Mouse (Mus musculus): ENCODE data around the gene Ssh2. TPM values are rescaled to one million over a fixed set of nuclear protein-coding genes. Genes with fewer than 3 reads are reported as not detected.
"Not testable (repeated sequence)": the region's sequence is repeated elsewhere in the genome, so short reads cannot be mapped to it uniquely, and the experiment has no call there.

Gene Ssh2
- polyA plus RNA-seq, 1 experiment from 2014 or later, result 13.8 TPM

GRCm38 (mm10) chr11:77371696-77372095, 155.6 kb downstream of the Ssh2 start:
- H3K9me3 ChIP-seq (ENCODE audit: control insufficient read depth, low read length), result no peaks in the 10 kb centered on the region
- no peaks in the 10 kb centered on the region for H3K27me3 ChIP-seq (replicated peaks; ENCODE audit: control insufficient read depth, insufficient read depth, low read length)
- no peak overlapping the region for H3K27ac ChIP-seq (ENCODE audit: low read depth, low read length)
- no peaks in the 10 kb centered on the region for H3K36me3 ChIP-seq (ENCODE audit: control insufficient read depth, insufficient read depth, low read length)
- H3K4me1 ChIP-seq (ENCODE audit: control insufficient read depth, insufficient read depth, low read depth, low read length), result no peaks in the 10 kb centered on the region; the same call in 1 of the 2 replicates
- H3K9ac ChIP-seq (ENCODE audit: low read depth, low read length), result no peak overlapping the region
- ATAC-seq, result no peak
- H3K4me2 ChIP-seq (ENCODE audit: low read length), result no peak overlapping the region
- H3K4me3 ChIP-seq (ENCODE audit: low read length), result no peak overlapping the region

- H3K4me1 ChIP-seq (ENCODE audit: control insufficient read depth, insufficient read depth, low read depth, low read length), result no peaks in the 10 kb centered on the region; the same call in 1 of the 2 replicates
- no peak overlapping the region for H3K4me2 ChIP-seq (ENCODE audit: low read length)
- H3K4me3 ChIP-seq (ENCODE audit: low read length), result no peak overlapping the region
- H3K9me3 ChIP-seq (ENCODE audit: control insufficient read depth, low read length), result no peaks in the 10 kb centered on the region
- H3K27me3 ChIP-seq (replicated peaks; ENCODE audit: control insufficient read depth, insufficient read depth, low read length), result no peaks in the 10 kb centered on the region
- ATAC-seq, result no peak
- H3K9ac ChIP-seq (ENCODE audit: low read depth, low read length), result no peak overlapping the region
- WGBS, result 68% methylated on average over 8 of the region's 8 CpGs
- no peak overlapping the region for H3K27ac ChIP-seq (ENCODE audit: low read depth, low read length)
- no peaks in the 10 kb centered on the region for H3K36me3 ChIP-seq (ENCODE audit: control insufficient read depth, insufficient read depth, low read length)
These were observed 156.3 kb downstream of the Ssh2 start for GRCm38 (mm10) chr11:77372196-77372904.

- Histone ChIP-seq H3K9me3 (ENCODE audit: control insufficient read depth, low read length) (no peaks in the 10 kb centered on the region), H3K27me3 (replicated peaks; ENCODE audit: control insufficient read depth, insufficient read depth, low read length) (no peaks in the 10 kb centered on the region), H3K4me3 (ENCODE audit: low read length) (no peak overlapping the region), H3K27ac (ENCODE audit: low read depth, low read length) (no peak overlapping the region), H3K36me3 (ENCODE audit: control insufficient read depth, insufficient read depth, low read length) (no peaks in the 10 kb centered on the region), H3K4me1 (ENCODE audit: control insufficient read depth, insufficient read depth, low read depth, low read length) (no peaks in the 10 kb centered on the region), H3K9ac (ENCODE audit: low read depth, low read length) (no peak overlapping the region), H3K4me2 (ENCODE audit: low read length) (no peak overlapping the region)
- 97% methylated on average over 2 of the region's 2 CpGs for WGBS
- ATAC-seq, result no peak
These were observed 162.5 kb downstream of the Ssh2 start for GRCm38 (mm10) chr11:77378622-77379021.

- no peak overlapping the region for H3K4me3 ChIP-seq (ENCODE audit: low read length)
- no peaks in the 10 kb centered on the region for H3K9me3 ChIP-seq (ENCODE audit: control insufficient read depth, low read length)
- no peaks in the 10 kb centered on the region for H3K4me1 ChIP-seq (ENCODE audit: control insufficient read depth, insufficient read depth, low read depth, low read length)
- no peaks in the 10 kb centered on the region for H3K36me3 ChIP-seq (ENCODE audit: control insufficient read depth, insufficient read depth, low read length)
- H3K27me3 ChIP-seq (replicated peaks; ENCODE audit: control insufficient read depth, insufficient read depth, low read length), result no peaks in the 10 kb centered on the region
- 87% methylated on average over 3 of the region's 3 CpGs for WGBS
- H3K9ac ChIP-seq (ENCODE audit: low read depth, low read length), result no peak overlapping the region
- no peak for ATAC-seq
- H3K4me2 ChIP-seq (ENCODE audit: low read length), result no peak overlapping the region
- H3K27ac ChIP-seq (ENCODE audit: low read depth, low read length), result no peak overlapping the region
These were observed 165.1 kb downstream of the Ssh2 start for GRCm38 (mm10) chr11:77381174-77381573.

- Histone ChIP-seq H3K27me3 (replicated peaks; ENCODE audit: control insufficient read depth, insufficient read depth, low read length) (no peaks in the 10 kb centered on the region), H3K4me1 (ENCODE audit: control insufficient read depth, insufficient read depth, low read depth, low read length) (no peaks in the 10 kb centered on the region), H3K36me3 (ENCODE audit: control insufficient read depth, insufficient read depth, low read length) (no peaks in the 10 kb centered on the region), H3K9ac (ENCODE audit: low read depth, low read length) (no peak overlapping the region), H3K27ac (ENCODE audit: low read depth, low read length) (no peak overlapping the region), H3K4me2 (ENCODE audit: low read length) (no peak overlapping the region), H3K4me3 (ENCODE audit: low read length) (no peak overlapping the region), H3K9me3 (ENCODE audit: control insufficient read depth, low read length) (no peaks in the 10 kb centered on the region)
- 90% methylated on average over 3 of the region's 3 CpGs for WGBS
- no peak for ATAC-seq
These were observed 168.1 kb downstream of the Ssh2 start for GRCm38 (mm10) chr11:77384151-77384550.

- no peaks in the 10 kb centered on the region for H3K9me3 ChIP-seq (ENCODE audit: control insufficient read depth, low read length)
- H3K4me2 ChIP-seq (ENCODE audit: low read length), result no peak overlapping the region
- no peaks in the 10 kb centered on the region for H3K4me1 ChIP-seq (ENCODE audit: control insufficient read depth, insufficient read depth, low read depth, low read length)
- 43% methylated on average over 3 of the region's 3 CpGs for WGBS
- H3K9ac ChIP-seq (ENCODE audit: low read depth, low read length), result no peak overlapping the region
- H3K36me3 ChIP-seq (ENCODE audit: control insufficient read depth, insufficient read depth, low read length), result no peaks in the 10 kb centered on the region
- H3K4me3 ChIP-seq (ENCODE audit: low read length), result no peak overlapping the region
- no peaks in the 10 kb centered on the region for H3K27me3 ChIP-seq (replicated peaks; ENCODE audit: control insufficient read depth, insufficient read depth, low read length)
- ATAC-seq, result no peak
- H3K27ac ChIP-seq (ENCODE audit: low read depth, low read length), result no peak overlapping the region
These were observed 169.9 kb downstream of the Ssh2 start for GRCm38 (mm10) chr11:77385706-77386690.

GRCm38 (mm10) chr11:77388197-77388596, 172.1 kb downstream of the Ssh2 start:
- not testable (repeated sequence) for H3K36me3 ChIP-seq (ENCODE audit: control insufficient read depth, insufficient read depth, low read length); ATAC-seq; H3K9ac ChIP-seq (ENCODE audit: low read depth, low read length); H3K4me1 ChIP-seq (ENCODE audit: control insufficient read depth, insufficient read depth, low read depth, low read length); H3K4me2 ChIP-seq (ENCODE audit: low read length); H3K4me3 ChIP-seq (ENCODE audit: low read length); H3K27me3 ChIP-seq (replicated peaks; ENCODE audit: control insufficient read depth, insufficient read depth, low read length); H3K27ac ChIP-seq (ENCODE audit: low read depth, low read length); H3K9me3 ChIP-seq (ENCODE audit: control insufficient read depth, low read length)
- 81% methylated on average over 3 of the region's 3 CpGs for WGBS

GRCm38 (mm10) chr11:77395539-77395938, 179.5 kb downstream of the Ssh2 start:
- Histone ChIP-seq H3K4me2 (ENCODE audit: low read length) (no peak overlapping the region), H3K27me3 (replicated peaks; ENCODE audit: control insufficient read depth, insufficient read depth, low read length) (no peaks in the 10 kb centered on the region), H3K4me3 (ENCODE audit: low read length) (no peak overlapping the region), H3K9me3 (ENCODE audit: control insufficient read depth, low read length) (no peaks in the 10 kb centered on the region), H3K27ac (ENCODE audit: low read depth, low read length) (no peak overlapping the region), H3K4me1 (ENCODE audit: control insufficient read depth, insufficient read depth, low read depth, low read length) (no peaks in the 10 kb centered on the region), H3K36me3 (ENCODE audit: control insufficient read depth, insufficient read depth, low read length) (no peaks in the 10 kb centered on the region), H3K9ac (ENCODE audit: low read depth, low read length) (no peak overlapping the region)
- WGBS, result 88% methylated on average over 2 of the region's 2 CpGs
- ATAC-seq, result no peak

- Histone ChIP-seq H3K4me1 (ENCODE audit: control insufficient read depth, insufficient read depth, low read depth, low read length) (no peaks in the 10 kb centered on the region), H3K27me3 (replicated peaks; ENCODE audit: control insufficient read depth, insufficient read depth, low read length) (no peaks in the 10 kb centered on the region), H3K4me3 (ENCODE audit: low read length) (no peak overlapping the region), H3K9me3 (ENCODE audit: control insufficient read depth, low read length) (no peaks in the 10 kb centered on the region), H3K4me2 (ENCODE audit: low read length) (no peak overlapping the region), H3K27ac (ENCODE audit: low read depth, low read length) (no peak overlapping the region), H3K9ac (ENCODE audit: low read depth, low read length) (no peak overlapping the region), H3K36me3 (ENCODE audit: control insufficient read depth, insufficient read depth, low read length) (no peaks in the 10 kb centered on the region)
- WGBS, result 80% methylated on average over 2 of the region's 2 CpGs
- ATAC-seq, result no peak
These were observed 186.4 kb downstream of the Ssh2 start for GRCm38 (mm10) chr11:77402508-77402907.
